Mouse (Mus musculus): Measurements from ENCODE around the gene Rerg. TPM values are rescaled to one million over a fixed set of nuclear protein-coding genes. Genes with fewer than 3 reads are reported as not detected.

Gene Rerg
- polyA plus RNA-seq, 1 experiment from 2014 or later: 2.8 TPM

GRCm38 (mm10) chr6:137161491-137162088, 8.7 kb downstream of the Rerg start:
- 74% methylated on average over 11 of the region's 11 CpGs for WGBS (ENCODE audit: insufficient replicate concordance)
- H3K4me2 ChIP-seq: no peak overlapping the region
- no peak overlapping the region for H3K9ac ChIP-seq
- H3K9me3 ChIP-seq (replicated peaks): no peaks in the 10 kb centered on the region
- ATAC-seq: no peak
- H3K36me3 ChIP-seq: no peaks in the 10 kb centered on the region
- H3K4me1 ChIP-seq: no peaks in the 10 kb centered on the region
- no peak overlapping the region for H3K27ac ChIP-seq
- H3K4me3 ChIP-seq: no peak overlapping the region
- no peaks in the 10 kb centered on the region for H3K27me3 ChIP-seq (replicated peaks)

GRCm38 (mm10) chr6:137159372-137159926, 10.8 kb downstream of the Rerg start:
- Histone ChIP-seq H3K27ac (no peak overlapping the region), H3K36me3 (no peaks in the 10 kb centered on the region), H3K9me3 (replicated peaks) (no peaks in the 10 kb centered on the region), H3K4me3 (no peak overlapping the region), H3K4me2 (no peak overlapping the region), H3K27me3 (replicated peaks) (no peaks in the 10 kb centered on the region), H3K9ac (no peak overlapping the region), H3K4me1 (no peaks in the 10 kb centered on the region)
- no peak for ATAC-seq
- 77% methylated on average over 8 of the region's 8 CpGs for WGBS (ENCODE audit: insufficient replicate concordance)

DNA sequence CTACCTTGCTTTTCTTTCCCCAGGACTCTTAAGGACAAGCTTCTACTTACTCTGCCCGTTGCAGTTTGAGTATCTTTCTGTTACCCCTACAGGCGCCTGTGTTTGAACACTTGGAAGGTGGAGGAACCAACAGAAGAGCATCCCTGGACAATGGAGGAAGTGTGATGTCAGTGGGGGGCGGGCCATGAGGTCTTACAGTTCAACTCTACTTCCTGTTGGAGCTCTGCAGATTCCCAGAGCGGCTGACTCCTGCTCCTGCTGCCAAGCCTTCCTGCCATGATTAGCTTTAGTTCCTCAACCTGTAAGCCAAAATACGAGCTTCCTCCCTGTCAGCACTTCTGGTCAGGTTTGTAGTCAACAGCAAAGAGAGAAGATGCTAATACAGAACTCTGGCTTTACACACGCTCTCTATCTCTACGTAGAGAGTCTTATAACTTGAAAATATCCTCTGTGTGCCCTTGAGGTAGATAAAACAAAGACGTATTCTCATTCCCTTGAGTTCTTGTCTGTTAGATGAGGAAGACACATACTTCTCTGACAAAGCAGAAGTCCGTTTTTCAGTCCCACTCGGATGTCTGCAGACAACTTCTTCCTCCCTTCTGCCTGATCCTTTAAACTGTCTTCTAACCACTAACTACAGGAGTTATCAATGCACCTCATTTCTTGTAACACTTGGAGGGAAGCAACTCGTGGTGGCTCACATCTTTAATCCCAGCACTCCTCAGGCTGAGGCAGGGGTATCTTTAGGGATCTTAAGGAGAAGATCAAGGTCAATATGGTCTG, 13.7 kb downstream of the Rerg start:
- Histone ChIP-seq H3K27ac (peak overlapping the region; percentile 12; the same call in 1 of the 2 replicates), H3K4me3 (no peak overlapping the region), H3K4me2 (no peak overlapping the region), H3K4me1 (no peaks in the 10 kb centered on the region), H3K27me3 (replicated peaks) (no peaks in the 10 kb centered on the region), H3K9ac (no peak overlapping the region), H3K9me3 (replicated peaks) (no peaks in the 10 kb centered on the region), H3K36me3 (no peaks in the 10 kb centered on the region)
- WGBS (ENCODE audit: insufficient replicate concordance): 20% methylated on average over 11 of the region's 11 CpGs
- ATAC-seq: no peak

GRCm38 (mm10) chr6:137155196-137156137, 14.8 kb downstream of the Rerg start:
- WGBS (ENCODE audit: insufficient replicate concordance): 66% methylated on average over 26 of the region's 26 CpGs
- Histone ChIP-seq H3K27me3 (replicated peaks) (no peaks in the 10 kb centered on the region), H3K4me1 (no peaks in the 10 kb centered on the region), H3K4me3 (no peak overlapping the region), H3K36me3 (no peaks in the 10 kb centered on the region), H3K9me3 (replicated peaks) (no peaks in the 10 kb centered on the region), H3K4me2 (no peak overlapping the region), H3K9ac (no peak overlapping the region), H3K27ac (no peak overlapping the region)
- no peak for ATAC-seq

GRCm38 (mm10) chr6:137153021-137153420, 17.3 kb downstream of the Rerg start:
- no peak overlapping the region for H3K27ac ChIP-seq
- H3K9ac ChIP-seq: no peak overlapping the region
- no peak overlapping the region for H3K4me3 ChIP-seq
- H3K4me2 ChIP-seq: no peak overlapping the region
- H3K4me1 ChIP-seq: no peaks in the 10 kb centered on the region
- no peak for ATAC-seq
- no peaks in the 10 kb centered on the region for H3K36me3 ChIP-seq
- H3K27me3 ChIP-seq (replicated peaks): no peaks in the 10 kb centered on the region
- 70% methylated on average over 14 of the region's 14 CpGs for WGBS (ENCODE audit: insufficient replicate concordance)
- no peaks in the 10 kb centered on the region for H3K9me3 ChIP-seq (replicated peaks)

DNA sequence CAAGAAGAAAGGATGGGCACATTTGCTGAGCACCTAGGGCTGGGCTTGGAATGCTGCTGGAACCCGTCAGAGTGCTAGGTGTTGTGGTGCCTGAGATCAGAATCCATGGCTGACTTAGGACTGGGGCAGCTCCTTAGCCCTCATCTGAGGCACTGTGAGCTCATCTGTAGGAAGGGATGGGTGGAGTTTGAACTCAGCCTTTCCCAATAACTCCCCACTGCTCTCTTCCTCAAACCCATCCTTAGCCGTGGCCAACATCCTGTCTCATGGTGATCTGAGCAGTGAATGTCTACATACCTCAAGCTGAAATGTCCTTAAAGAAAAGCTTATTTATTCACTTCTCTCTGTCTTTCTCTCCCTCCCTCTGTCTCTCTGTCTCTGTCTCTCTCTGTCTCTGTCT, 19.3 kb downstream of the Rerg start:
- H3K27me3 ChIP-seq (replicated peaks): no peaks in the 10 kb centered on the region
- H3K27ac ChIP-seq: no peak overlapping the region
- no peak overlapping the region for H3K4me3 ChIP-seq
- H3K9ac ChIP-seq: no peak overlapping the region
- H3K4me1 ChIP-seq: no peaks in the 10 kb centered on the region
- no peak overlapping the region for H3K4me2 ChIP-seq
- no peak for ATAC-seq
- no peaks in the 10 kb centered on the region for H3K9me3 ChIP-seq (replicated peaks)
- WGBS (ENCODE audit: insufficient replicate concordance): 48% methylated on average over 2 of the region's 2 CpGs
- H3K36me3 ChIP-seq: no peaks in the 10 kb centered on the region

DNA sequence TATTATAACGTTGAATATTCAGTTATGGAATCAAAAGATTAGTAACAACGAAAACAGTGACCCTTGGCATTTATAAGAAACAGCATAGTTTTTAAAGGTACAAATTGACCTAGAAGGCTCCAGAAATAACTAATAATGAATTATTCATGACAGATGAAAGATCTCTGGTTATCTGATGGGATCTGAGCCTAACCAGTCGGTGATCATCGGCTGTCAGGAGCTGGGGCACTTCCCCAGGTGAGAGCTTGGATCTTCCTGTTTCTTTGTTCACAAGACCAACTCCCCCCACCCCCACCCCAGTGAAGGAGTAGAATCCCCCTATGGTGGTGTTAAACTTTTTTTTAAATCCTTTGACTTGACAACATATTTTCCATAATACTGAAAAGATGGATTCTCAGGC, 20.5 kb downstream of the Rerg start:
- Histone ChIP-seq H3K4me2 (no peak overlapping the region), H3K9me3 (replicated peaks) (no peaks in the 10 kb centered on the region), H3K27me3 (replicated peaks) (no peaks in the 10 kb centered on the region), H3K4me1 (no peaks in the 10 kb centered on the region), H3K36me3 (no peaks in the 10 kb centered on the region), H3K9ac (no peak overlapping the region), H3K27ac (no peak overlapping the region), H3K4me3 (no peak overlapping the region)
- no peak for ATAC-seq
- 65% methylated on average over 4 of the region's 4 CpGs for WGBS (ENCODE audit: insufficient replicate concordance)

DNA sequence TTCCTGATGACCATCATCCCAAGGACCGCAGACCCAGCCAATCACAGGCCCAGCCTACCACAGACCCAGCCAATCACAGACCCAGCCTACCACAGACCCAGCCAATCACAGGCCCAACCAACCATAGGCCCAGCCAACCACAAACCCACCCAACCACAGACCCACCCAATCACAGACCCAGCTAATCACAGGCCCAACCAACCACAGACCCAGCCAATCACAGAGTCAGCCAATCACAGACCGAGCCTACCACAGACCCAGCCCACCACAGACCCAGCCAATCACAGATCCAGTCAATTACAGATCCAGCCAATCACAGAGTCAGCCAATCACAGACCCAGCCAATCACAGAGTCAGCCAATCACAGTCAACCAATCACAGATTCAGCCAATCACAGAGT, 23.4 kb downstream of the Rerg start:
- H3K9ac ChIP-seq: no peak overlapping the region
- no peak overlapping the region for H3K27ac ChIP-seq
- ATAC-seq: no peak
- no peak overlapping the region for H3K4me3 ChIP-seq
- WGBS (ENCODE audit: insufficient replicate concordance): 89% methylated on average over 2 of the region's 2 CpGs
- H3K36me3 ChIP-seq: no peaks in the 10 kb centered on the region
- H3K4me2 ChIP-seq: no peak overlapping the region
- no peaks in the 10 kb centered on the region for H3K4me1 ChIP-seq
- no peaks in the 10 kb centered on the region for H3K9me3 ChIP-seq (replicated peaks)
- no peaks in the 10 kb centered on the region for H3K27me3 ChIP-seq (replicated peaks)

DNA sequence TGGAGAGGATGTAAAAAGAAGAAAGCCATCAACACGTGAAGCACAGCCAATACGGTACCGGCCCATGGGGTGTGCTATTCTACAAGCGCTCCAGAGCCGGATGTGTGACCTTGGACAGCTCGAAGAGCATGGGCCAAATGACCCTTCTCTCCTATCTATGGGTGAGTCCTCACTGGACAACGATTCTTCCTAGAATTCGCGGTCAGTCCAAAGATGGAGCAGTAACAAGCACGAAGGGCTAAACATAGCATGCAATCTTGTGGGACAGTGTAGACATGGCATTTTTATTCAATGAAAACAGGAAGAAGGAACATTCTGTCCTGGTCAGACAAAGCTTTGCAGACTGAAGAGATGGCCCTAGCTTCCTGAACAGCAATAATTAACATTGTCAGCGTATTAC, 24.7 kb downstream of the Rerg start:
- H3K4me2 ChIP-seq: no peak overlapping the region
- no peak overlapping the region for H3K9ac ChIP-seq
- no peaks in the 10 kb centered on the region for H3K9me3 ChIP-seq (replicated peaks)
- no peak overlapping the region for H3K27ac ChIP-seq
- peak; percentile 54 for ATAC-seq
- WGBS (ENCODE audit: insufficient replicate concordance): 82% methylated on average over 11 of the region's 11 CpGs
- no peak overlapping the region for H3K4me3 ChIP-seq
- H3K27me3 ChIP-seq (replicated peaks): no peaks in the 10 kb centered on the region
- H3K4me1 ChIP-seq: peaks cover 9% of the 10 kb centered on the region; the same call in 1 of the 2 replicates
- H3K36me3 ChIP-seq: no peaks in the 10 kb centered on the region

DNA sequence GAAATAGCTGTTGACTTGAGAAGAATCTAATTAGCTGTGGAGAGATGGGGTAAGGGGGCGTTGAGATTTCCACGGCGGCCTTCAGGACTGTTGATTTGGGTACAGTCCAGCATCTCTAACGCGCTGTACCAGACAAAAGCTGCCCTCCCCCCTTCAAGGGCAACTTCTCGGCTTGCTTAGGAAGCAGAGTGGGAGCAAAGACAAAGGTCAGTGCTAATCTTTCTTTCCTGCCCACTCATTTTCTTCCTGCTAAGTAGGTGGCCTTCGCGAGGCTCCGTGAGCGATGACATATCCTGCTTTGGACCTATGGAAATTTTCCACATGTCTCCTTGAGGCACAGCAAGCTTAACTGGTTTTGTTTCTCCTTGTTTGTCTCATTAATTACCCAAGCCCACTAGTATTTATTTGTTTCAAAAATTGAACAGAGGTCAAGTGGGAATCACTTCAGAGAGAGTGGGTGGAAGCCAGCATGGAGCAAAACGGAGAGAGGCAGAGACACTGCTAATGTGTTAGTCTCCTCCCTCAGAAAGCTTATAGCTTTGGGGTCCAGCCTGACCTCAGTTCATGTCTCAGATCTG, 25.2 kb downstream of the Rerg start:
- Histone ChIP-seq H3K27me3 (replicated peaks) (no peaks in the 10 kb centered on the region), H3K27ac (0 out of 2 replicates have a peak overlapping the region, but pooled peaks have one; percentile 51), H3K36me3 (no peaks in the 10 kb centered on the region), H3K4me1 (peaks cover 13% of the 10 kb centered on the region; the same call in 1 of the 2 replicates), H3K4me3 (no peak overlapping the region), H3K9ac (no peak overlapping the region), H3K4me2 (no peak overlapping the region), H3K9me3 (replicated peaks) (no peaks in the 10 kb centered on the region)
- ATAC-seq: peak; percentile 20; the same call in 1 of the 2 replicates
- 52% methylated on average over 11 of the region's 11 CpGs for WGBS (ENCODE audit: insufficient replicate concordance)

DNA sequence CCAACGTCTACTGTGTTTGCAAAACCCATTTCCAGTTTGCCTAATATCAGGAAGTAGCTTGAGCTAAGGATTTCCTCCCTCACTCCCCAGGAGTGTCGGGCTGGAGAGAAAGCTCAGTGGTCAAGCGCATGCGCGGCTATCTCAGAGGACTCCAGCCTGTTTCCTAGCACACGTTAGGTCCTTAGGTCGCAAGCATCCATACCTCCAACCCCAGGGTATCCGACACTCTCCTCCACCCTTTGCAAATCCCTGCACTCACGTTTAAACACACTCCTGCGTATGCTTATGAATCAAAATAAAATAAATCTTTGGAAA, 25.8 kb downstream of the Rerg start:
- Histone ChIP-seq H3K4me3 (no peak overlapping the region), H3K4me2 (no peak overlapping the region), H3K36me3 (no peaks in the 10 kb centered on the region), H3K9ac (no peak overlapping the region), H3K27me3 (replicated peaks) (no peaks in the 10 kb centered on the region), H3K27ac (peak overlapping the region; percentile 51; the same call in 1 of the 2 replicates), H3K4me1 (peaks cover 13% of the 10 kb centered on the region; the same call in 1 of the 2 replicates), H3K9me3 (replicated peaks) (no peaks in the 10 kb centered on the region)
- ATAC-seq: no peak
- 55% methylated on average over 10 of the region's 10 CpGs for WGBS (ENCODE audit: insufficient replicate concordance)

Data from liver, embryonic 12.5 days (tissue).